Mouse (Mus musculus): ENCODE data around the gene Crtc3.

DNA sequence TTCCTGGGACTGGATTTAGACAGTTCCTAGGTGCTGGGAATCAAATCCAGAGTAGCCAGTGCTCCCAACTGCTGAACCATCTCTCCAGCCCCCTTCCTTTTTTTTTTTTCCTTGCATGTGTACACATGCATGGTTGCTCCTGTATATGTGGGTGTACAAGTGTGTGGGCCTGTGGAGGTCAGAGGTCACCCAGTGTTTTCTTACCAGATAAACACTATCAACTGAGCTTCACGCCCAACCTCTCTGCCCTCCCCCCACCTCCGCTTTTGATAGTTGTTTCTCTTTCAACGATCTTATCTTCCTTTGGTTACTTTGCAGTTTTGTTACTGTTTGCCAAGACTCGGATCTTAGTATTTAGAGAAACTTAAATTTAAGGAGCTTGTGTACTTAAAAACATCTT is 8.2 kb upstream of the Crtc3 start:
- TF ChIP-seq CTCF (IDR thresholded peaks at IDR 0.05; ENCODE audit: low read depth) (no peak), EP300 (IDR thresholded peaks at IDR 0.05; ENCODE audit: low read depth) (no peak)
